Mouse (Mus musculus): ENCODE results near the gene Atg5. TPM values are rescaled to one million over a fixed set of nuclear protein-coding genes. Genes with fewer than 3 reads are reported as not detected.

The Atg5 gene
- polyA plus RNA-seq, 1 experiment from 2014 or later: 24.5 TPM

DNA sequence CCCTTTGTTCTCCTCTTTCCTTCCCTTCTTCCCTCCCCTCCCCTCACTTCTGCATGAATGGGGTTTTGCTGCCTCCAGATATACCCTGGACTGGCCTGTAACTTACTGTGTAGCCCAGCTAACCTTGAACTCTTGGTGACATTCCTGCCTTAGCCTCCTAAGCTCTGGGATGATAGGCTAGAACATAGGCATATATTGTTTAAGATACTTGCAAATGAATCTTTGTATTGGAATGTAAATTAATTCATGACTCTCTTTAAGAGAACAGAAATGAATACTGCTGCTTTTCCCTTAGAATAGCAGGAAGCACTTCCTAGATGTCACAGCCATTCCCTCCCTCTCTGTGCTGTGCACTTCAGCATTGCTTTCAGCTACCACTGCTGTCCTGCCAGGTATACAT lies 40.1 kb downstream of the Atg5 start:
- ChIA-PET CTCF (no interaction called here), POLR2A (no interaction called here)
- DNase-seq (ENCODE audit: low read depth, low spot score): no peak
- TF ChIP-seq CTCF (IDR thresholded peaks at IDR 0.05): no peak
- in situ Hi-C loops (cut with MboI; ENCODE audit: low pct_unique_long_range_greater_than_20kb): no loop called here
- H3K27me3 ChIP-seq: no peaks in the 10 kb centered on the region
- no peak for ATAC-seq

DNA sequence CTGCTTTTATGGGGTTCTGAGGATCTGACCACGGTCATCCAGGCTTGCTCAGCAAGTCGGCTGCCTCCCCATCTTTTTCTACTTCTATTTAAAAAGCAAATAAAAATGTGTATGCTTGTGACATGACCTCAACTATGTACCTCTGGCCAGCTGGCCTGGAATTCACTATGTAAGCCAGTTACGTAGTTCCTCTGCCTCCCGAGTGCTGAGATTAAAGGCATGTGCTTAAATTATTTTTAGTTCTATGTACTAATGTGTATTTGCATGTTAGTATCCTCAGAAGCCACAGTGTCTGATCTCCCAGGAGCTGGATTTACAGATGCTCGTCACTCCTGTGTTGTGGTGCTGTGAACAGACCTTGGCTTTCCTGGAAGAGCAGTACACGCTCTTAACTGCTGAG lies 41.1 kb downstream of the Atg5 start:
- in situ Hi-C loops (cut with MboI; ENCODE audit: low pct_unique_long_range_greater_than_20kb): no loop called here
- ChIA-PET CTCF (no interaction called here), POLR2A (no interaction called here)
- DNase-seq (ENCODE audit: low read depth, low spot score) (no peak), ATAC-seq (no peak)
- H3K27me3 ChIP-seq: no peaks in the 10 kb centered on the region
- no peak for TF ChIP-seq CTCF (IDR thresholded peaks at IDR 0.05)

DNA sequence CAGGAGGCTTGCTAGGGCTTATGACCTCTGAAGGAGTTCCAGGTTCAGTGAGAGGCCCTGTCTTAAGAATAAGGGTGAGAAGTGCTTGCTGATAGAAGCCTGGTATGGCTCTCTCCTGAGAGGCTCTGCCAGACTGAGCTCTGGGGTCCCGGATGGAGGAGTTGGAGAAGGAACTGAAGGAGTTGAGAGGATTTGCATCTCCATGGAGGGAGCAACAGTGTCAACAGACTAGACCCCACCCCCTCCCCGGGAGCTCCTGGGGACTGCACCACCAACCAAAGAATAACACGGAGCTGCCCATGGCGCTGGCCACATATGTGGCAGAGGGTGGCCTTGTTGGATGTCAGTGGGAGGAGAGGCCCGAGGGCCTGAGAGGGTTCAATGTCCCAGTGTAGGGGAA lies 47.1 kb downstream of the Atg5 start:
- ATAC-seq: no peak
- POLR2A ChIA-PET: no interaction called here
- in situ Hi-C loops (cut with MboI; ENCODE audit: low pct_unique_long_range_greater_than_20kb): no loop called here
- H3K27me3 ChIP-seq: no peaks in the 10 kb centered on the region
- CTCF ChIA-PET: no interaction called here
- no peak for DNase-seq (ENCODE audit: low read depth, low spot score)
- no peak for TF ChIP-seq CTCF (IDR thresholded peaks at IDR 0.05)

DNA sequence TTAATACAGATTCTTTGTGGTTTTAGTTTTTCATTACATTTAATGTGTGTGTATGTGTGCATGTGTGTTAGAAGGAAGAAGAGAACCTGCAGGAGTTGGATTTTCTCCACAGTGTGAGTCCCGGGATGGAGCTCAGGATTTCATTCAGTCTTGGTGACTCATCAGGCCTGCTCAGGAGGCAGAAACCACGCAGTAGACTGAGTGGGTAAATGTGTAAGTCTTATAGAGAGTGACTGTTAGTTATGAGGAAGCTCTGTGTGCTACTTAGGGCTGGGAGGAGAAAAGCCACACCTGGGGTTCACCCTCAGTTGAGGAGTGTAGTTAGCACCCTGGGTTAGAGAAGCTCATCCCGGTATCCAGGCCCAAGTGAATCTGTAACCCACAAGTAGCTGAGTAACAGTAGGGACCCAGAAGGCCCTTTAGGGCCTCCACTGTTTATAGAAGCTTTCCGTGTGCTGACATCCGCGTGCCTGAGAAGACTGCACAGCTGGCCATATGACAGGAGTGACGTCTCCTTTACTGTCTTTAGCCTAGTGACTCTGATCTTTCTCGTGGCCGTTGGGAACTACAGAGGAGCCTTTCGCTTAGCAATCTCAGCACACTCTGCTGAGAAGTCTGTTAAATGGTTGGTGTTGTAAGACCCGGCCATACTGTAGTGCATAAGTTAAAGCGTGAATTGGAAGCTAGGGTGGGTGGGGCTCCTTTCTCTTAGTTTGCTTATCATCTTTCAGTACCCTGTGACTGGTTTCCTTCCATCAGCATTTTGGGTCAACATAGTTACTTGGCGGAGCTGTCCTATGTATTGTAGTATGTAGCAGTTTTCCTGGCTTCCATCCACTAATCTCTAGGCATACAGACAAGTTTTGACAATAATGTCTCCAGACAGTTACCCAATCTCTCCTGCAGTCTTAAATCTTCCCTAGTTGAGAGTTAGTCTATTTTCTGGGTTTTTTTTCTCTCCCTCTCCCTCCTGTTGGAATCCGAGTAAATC lies 48.4 kb downstream of the Atg5 start:
- DNase-seq (ENCODE audit: low read depth, low spot score) (no peak), ATAC-seq (peak; percentile 98)
- ChIA-PET CTCF (interaction anchor here (0.6 to 1.3 kb wide), 4 partner anchors 11 to 670 kb away, joined by 3 to 4 read pairs (median 3); no protein-coding TSS in a partner anchor), POLR2A (no interaction called here)
- TF ChIP-seq CTCF (IDR thresholded peaks at IDR 0.05): no peak
- no peaks in the 10 kb centered on the region for H3K27me3 ChIP-seq
- in situ Hi-C loops (cut with MboI; ENCODE audit: low pct_unique_long_range_greater_than_20kb): no loop called here

DNA sequence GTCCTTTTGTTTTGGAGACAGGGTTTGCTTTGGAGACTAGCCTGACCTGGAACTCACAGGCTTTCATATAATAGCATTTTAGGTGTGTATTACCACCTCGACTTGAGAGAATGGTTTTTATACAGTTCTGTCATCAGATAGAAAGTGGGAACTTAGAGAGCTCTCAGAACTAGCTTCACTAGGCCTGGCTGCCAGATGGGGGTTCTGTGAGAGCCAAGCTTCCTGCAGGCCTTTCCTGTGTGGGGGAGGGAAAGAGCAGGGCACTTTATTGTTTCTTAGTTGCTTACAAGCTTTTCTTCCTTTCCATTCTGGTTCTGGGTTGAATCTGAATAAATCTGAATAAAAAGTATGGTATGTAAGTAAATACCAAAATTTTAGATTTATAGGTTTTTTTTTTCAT lies 54.0 kb downstream of the Atg5 start:
- in situ Hi-C loops (cut with MboI; ENCODE audit: low pct_unique_long_range_greater_than_20kb): loop anchor here (10.0 kb wide), 1 partner anchor 723 kb away; no protein-coding TSS in a partner anchor
- TF ChIP-seq CTCF (IDR thresholded peaks at IDR 0.05): no peak
- DNase-seq (ENCODE audit: low read depth, low spot score) (no peak), ATAC-seq (no peak)
- no peaks in the 10 kb centered on the region for H3K27me3 ChIP-seq
- POLR2A ChIA-PET: no interaction called here
- CTCF ChIA-PET: no interaction called here

DNA sequence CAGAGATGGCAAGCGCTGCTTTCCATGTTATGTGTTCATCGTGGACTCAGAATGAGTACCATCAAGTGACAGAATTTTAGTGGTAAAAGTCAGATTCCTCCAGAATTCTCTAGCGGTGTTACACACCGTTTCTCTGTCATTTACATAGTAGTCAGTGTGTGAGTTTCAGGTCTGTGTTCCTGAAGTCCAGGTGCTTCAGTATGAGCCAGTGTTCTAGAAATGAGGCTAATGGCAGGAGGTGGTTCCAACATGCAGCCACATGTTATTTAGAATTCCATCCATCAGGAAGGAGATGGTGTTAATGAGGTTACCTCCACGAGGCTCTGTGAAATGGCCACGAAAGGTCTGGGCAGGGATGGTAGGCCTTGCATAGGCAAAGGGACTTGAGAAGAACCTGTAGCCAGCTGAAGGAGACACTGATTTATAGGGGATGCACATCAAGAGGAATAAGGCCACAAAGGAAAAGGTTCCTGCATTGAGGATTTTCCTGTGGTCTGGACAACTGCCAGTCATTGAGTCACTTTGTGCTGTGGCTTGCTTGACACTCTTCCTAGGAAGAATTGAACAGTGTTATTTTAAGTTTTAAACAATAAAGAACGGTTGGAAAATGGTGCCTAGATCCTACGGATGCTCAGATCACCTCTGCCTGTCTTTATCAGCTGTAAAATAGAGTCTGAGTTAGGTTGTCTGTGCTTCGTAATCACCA lies 55.1 kb downstream of the Atg5 start:
- DNase-seq (ENCODE audit: low read depth, low spot score) (no peak), ATAC-seq (no peak)
- ChIA-PET CTCF (no interaction called here), POLR2A (no interaction called here)
- TF ChIP-seq CTCF (IDR thresholded peaks at IDR 0.05): no peak
- H3K27me3 ChIP-seq: no peaks in the 10 kb centered on the region
- in situ Hi-C loops (cut with MboI; ENCODE audit: low pct_unique_long_range_greater_than_20kb): loop anchor here (10.0 kb wide), 1 partner anchor 722 kb away; no protein-coding TSS in a partner anchor

DNA sequence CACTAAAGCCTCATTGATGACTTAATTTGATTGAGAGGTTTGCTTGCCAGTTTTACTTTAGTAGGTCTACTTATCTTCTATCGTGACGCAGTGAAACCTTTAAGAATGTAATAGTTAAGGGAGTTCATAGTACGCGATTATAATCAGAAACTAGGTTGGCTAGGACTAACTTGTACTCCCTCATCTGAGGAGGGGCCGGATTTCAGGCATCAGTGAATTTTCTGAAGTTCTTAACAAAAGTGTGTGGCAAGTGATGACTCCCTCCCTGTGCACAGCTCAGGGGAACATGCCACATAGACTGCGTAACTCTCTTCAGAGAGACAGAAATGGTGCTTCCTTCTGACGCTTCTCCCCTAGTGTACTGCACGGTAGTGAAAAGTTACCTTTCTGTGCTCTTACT lies 55.7 kb downstream of the Atg5 start:
- H3K27me3 ChIP-seq: no peaks in the 10 kb centered on the region
- DNase-seq (ENCODE audit: low read depth, low spot score): no peak
- CTCF ChIA-PET: interaction anchor here (2.0 kb wide), 1 partner anchor 131 kb away, joined by 6 read pairs; no protein-coding TSS in a partner anchor
- TF ChIP-seq CTCF (IDR thresholded peaks at IDR 0.05): no peak
- ATAC-seq: no peak
- POLR2A ChIA-PET: no interaction called here
- in situ Hi-C loops (cut with MboI; ENCODE audit: low pct_unique_long_range_greater_than_20kb): loop anchor here (10.0 kb wide), 1 partner anchor 721 kb away; no protein-coding TSS in a partner anchor

DNA sequence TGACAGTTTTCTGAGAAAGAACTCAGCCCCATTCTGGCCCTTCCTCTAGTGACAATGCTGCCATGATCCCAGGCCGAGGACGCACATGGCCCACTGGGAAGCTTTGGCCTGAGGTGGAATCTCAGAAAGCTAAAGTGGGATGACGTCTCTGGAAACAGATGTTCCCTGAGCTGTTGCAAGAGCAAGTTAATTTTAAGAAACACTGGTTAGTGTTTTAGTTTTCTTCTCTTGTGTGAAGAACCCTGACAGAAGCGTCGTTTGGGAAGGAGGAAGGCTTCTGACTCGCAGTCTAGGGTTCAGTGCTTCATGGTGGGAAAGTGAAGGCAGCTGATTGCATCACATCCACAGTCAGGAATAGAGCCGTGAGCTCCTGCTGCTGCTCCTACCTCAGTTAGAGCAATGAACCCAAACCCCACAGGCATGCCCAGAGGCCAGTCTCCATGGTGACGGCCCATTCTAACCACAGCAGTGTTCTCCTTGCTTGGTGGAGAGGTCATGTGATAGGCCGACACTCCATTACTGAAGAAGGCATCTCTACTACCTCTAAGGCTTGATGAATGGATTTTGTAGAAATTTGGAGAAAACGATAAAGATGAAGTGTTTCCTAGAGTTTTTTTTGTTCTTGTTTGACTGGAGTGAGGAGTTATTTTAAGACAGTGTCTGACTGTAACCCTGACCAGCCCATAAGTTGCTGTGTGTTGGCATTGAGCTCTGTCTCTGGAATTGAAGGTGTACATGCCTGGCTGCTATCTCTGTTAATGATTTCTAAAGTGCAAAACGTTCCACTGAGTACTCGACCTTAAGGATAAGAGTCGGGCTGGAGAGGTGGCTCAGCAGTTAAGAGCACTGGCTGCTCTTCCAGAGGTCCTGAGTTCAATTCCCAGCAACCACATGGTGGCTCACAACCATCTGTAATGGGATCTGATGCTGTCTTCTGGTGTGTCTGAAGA lies 57.7 kb downstream of the Atg5 start:
- peak; percentile 91 for ATAC-seq
- no peaks in the 10 kb centered on the region for H3K27me3 ChIP-seq
- no peak for TF ChIP-seq CTCF (IDR thresholded peaks at IDR 0.05)
- POLR2A ChIA-PET: no interaction called here
- CTCF ChIA-PET: interaction anchor here (0.8 to 2.0 kb wide), 3 partner anchors 16 to 129 kb away, joined by 3 to 6 read pairs (median 3); no protein-coding TSS in a partner anchor
- DNase-seq (ENCODE audit: low read depth, low spot score): no peak
- in situ Hi-C loops (cut with MboI; ENCODE audit: low pct_unique_long_range_greater_than_20kb): loop anchor here (10.0 to 25.0 kb wide), 2 partner anchors 436 to 719 kb away; no protein-coding TSS in a partner anchor

DNA sequence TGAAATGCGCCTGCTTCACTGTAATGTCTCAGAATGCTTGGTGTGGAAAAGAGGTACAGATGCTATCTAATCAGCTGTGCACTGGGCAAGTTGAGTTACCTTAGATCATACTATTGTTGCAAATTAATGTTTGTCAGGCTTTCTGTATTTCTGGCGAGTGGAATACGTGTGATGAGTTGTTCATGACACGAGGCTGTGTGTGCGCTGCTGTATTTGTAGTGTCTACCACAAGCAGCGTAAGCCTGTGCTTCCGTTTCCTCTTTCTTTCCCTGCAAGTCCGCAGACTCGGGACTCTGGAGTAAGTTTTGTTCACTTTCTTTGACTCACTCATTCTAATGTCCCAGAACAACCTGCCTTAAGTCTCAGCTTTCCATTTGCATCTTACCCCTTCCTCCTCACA lies 58.9 kb downstream of the Atg5 start:
- no peak for TF ChIP-seq CTCF (IDR thresholded peaks at IDR 0.05)
- in situ Hi-C loops (cut with MboI; ENCODE audit: low pct_unique_long_range_greater_than_20kb): loop anchor here (10.0 to 25.0 kb wide), 2 partner anchors 435 to 718 kb away; no protein-coding TSS in a partner anchor

DNA sequence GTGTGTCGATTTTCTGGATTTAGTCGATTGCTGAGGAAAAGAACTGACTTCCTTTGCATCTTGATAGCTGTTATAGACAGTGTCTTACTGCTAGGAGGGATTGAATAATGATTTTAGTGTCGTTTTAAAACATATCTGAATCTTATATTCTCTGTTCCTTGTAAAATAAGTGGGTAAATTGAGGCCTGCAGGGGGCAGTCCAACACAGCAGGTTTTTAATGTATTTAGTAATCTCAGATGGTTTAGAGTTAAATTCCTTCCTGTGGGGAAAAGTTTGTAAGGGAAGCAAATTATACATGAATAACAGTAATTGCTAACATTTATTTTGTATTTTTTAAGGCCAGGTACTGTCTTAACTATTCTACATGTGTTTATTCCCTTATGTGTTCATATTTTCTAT lies 60.2 kb downstream of the Atg5 start:
- H3K27me3 ChIP-seq: no peaks in the 10 kb centered on the region
- DNase-seq (ENCODE audit: low read depth, low spot score): no peak
- ATAC-seq: no peak
- ChIA-PET POLR2A (no interaction called here), CTCF (interaction anchor here (0.8 to 1.6 kb wide), 4 partner anchors 10 to 126 kb away, joined by 3 to 5 read pairs (median 4); no protein-coding TSS in a partner anchor)
- in situ Hi-C loops (cut with MboI; ENCODE audit: low pct_unique_long_range_greater_than_20kb): loop anchor here (10.0 to 25.0 kb wide), 2 partner anchors 434 to 716 kb away; no protein-coding TSS in a partner anchor
- TF ChIP-seq CTCF (IDR thresholded peaks at IDR 0.05): peak; percentile 53

More for the DNA sequence above, 58.9 kb downstream of the Atg5 start:
- ChIA-PET POLR2A (no interaction called here), CTCF (interaction anchor here (0.8 to 1.6 kb wide), 4 partner anchors 16 to 673 kb away, joined by 3 to 5 read pairs (median 4); no protein-coding TSS in a partner anchor)
- ATAC-seq (no peak), DNase-seq (ENCODE audit: low read depth, low spot score) (no peak)
- H3K27me3 ChIP-seq: no peaks in the 10 kb centered on the region
